Mouse (Mus musculus): ENCODE measurements around the gene Banf2. TPM values are rescaled to one million over a fixed set of nuclear protein-coding genes. Genes with fewer than 3 reads are reported as not detected.
A peak's percentile ranks its signal among the peaks of the same experiment; 100 is the strongest.

Banf2 gene
- polyA plus RNA-seq, 1 experiment from 2014 or later, result not detected

GRCm38 (mm10) chr2:144069663-144070062 is 36.8 kb downstream of the Banf2 start:
- Histone ChIP-seq H3K4me2 (ENCODE audit: low read length) (no peak overlapping the region), H3K27me3 (ENCODE audit: control insufficient read depth, insufficient read depth, low read length) (no peaks in the 10 kb centered on the region), H3K27ac (replicated peaks; ENCODE audit: low read depth, low read length) (no peak overlapping the region), H3K36me3 (ENCODE audit: control insufficient read depth, insufficient read depth, low read length) (no peaks in the 10 kb centered on the region), H3K9ac (replicated peaks; ENCODE audit: low read length) (no peak overlapping the region), H3K9me3 (ENCODE audit: control insufficient read depth, low read length) (no peaks in the 10 kb centered on the region), H3K4me3 (replicated peaks; ENCODE audit: low read depth, low read length) (no peak overlapping the region), H3K4me1 (ENCODE audit: control insufficient read depth, insufficient read depth, low read length) (0 out of 2 replicates have a peak, but pooled peaks cover 4% of the 10 kb centered on the region)
- DNase-seq, result no peak
- no peak for ATAC-seq (ENCODE audit: low FRiP score, low TSS enrichment)
- WGBS, result 97% methylated on average over 4 of the region's 4 CpGs

- WGBS, result 77% methylated on average over 7 of the region's 7 CpGs
- Histone ChIP-seq H3K4me3 (replicated peaks; ENCODE audit: low read depth, low read length) (no peak overlapping the region), H3K9me3 (ENCODE audit: control insufficient read depth, low read length) (no peaks in the 10 kb centered on the region), H3K27ac (replicated peaks; ENCODE audit: low read depth, low read length) (no peak overlapping the region), H3K4me2 (ENCODE audit: low read length) (no peak overlapping the region), H3K27me3 (ENCODE audit: control insufficient read depth, insufficient read depth, low read length) (no peaks in the 10 kb centered on the region), H3K4me1 (ENCODE audit: control insufficient read depth, insufficient read depth, low read length) (0 out of 2 replicates have a peak, but pooled peaks cover 4% of the 10 kb centered on the region), H3K9ac (replicated peaks; ENCODE audit: low read length) (no peak overlapping the region), H3K36me3 (ENCODE audit: control insufficient read depth, insufficient read depth, low read length) (no peaks in the 10 kb centered on the region)
- DNase-seq, result no peak
- ATAC-seq (ENCODE audit: low FRiP score, low TSS enrichment), result no peak
Measured at GRCm38 (mm10) chr2:144070479-144070878, 37.6 kb downstream of the Banf2 start.

GRCm38 (mm10) chr2:144072642-144073041 is 39.8 kb downstream of the Banf2 start:
- peak; percentile 12 for DNase-seq
- no peak overlapping the region for H3K27ac ChIP-seq (replicated peaks; ENCODE audit: low read depth, low read length)
- no peaks in the 10 kb centered on the region for H3K27me3 ChIP-seq (ENCODE audit: control insufficient read depth, insufficient read depth, low read length)
- ATAC-seq (ENCODE audit: low FRiP score, low TSS enrichment), result no peak
- H3K9ac ChIP-seq (replicated peaks; ENCODE audit: low read length), result no peak overlapping the region
- WGBS, result 32% methylated on average over 7 of the region's 7 CpGs
- H3K4me1 ChIP-seq (ENCODE audit: control insufficient read depth, insufficient read depth, low read length), result 0 out of 2 replicates have a peak, but pooled peaks cover 4% of the 10 kb centered on the region
- no peaks in the 10 kb centered on the region for H3K36me3 ChIP-seq (ENCODE audit: control insufficient read depth, insufficient read depth, low read length)
- H3K4me2 ChIP-seq (ENCODE audit: low read length), result no peak overlapping the region
- no peaks in the 10 kb centered on the region for H3K9me3 ChIP-seq (ENCODE audit: control insufficient read depth, low read length)
- no peak overlapping the region for H3K4me3 ChIP-seq (replicated peaks; ENCODE audit: low read depth, low read length)

GRCm38 (mm10) chr2:144074059-144074458 is 41.2 kb downstream of the Banf2 start:
- no peaks in the 10 kb centered on the region for H3K9me3 ChIP-seq (ENCODE audit: control insufficient read depth, low read length)
- H3K27ac ChIP-seq (replicated peaks; ENCODE audit: low read depth, low read length), result no peak overlapping the region
- WGBS, result 95% methylated on average over 5 of the region's 5 CpGs
- H3K27me3 ChIP-seq (ENCODE audit: control insufficient read depth, insufficient read depth, low read length), result no peaks in the 10 kb centered on the region
- H3K9ac ChIP-seq (replicated peaks; ENCODE audit: low read length), result no peak overlapping the region
- H3K4me3 ChIP-seq (replicated peaks; ENCODE audit: low read depth, low read length), result no peak overlapping the region
- ATAC-seq (ENCODE audit: low FRiP score, low TSS enrichment) (no peak), DNase-seq (no peak)
- 0 out of 2 replicates have a peak, but pooled peaks cover 4% of the 10 kb centered on the region for H3K4me1 ChIP-seq (ENCODE audit: control insufficient read depth, insufficient read depth, low read length)
- H3K4me2 ChIP-seq (ENCODE audit: low read length), result no peak overlapping the region
- no peaks in the 10 kb centered on the region for H3K36me3 ChIP-seq (ENCODE audit: control insufficient read depth, insufficient read depth, low read length)

GRCm38 (mm10) chr2:144076625-144077024 is 43.8 kb downstream of the Banf2 start:
- Histone ChIP-seq H3K27ac (replicated peaks; ENCODE audit: low read depth, low read length) (no peak overlapping the region), H3K27me3 (ENCODE audit: control insufficient read depth, insufficient read depth, low read length) (no peaks in the 10 kb centered on the region), H3K36me3 (ENCODE audit: control insufficient read depth, insufficient read depth, low read length) (no peaks in the 10 kb centered on the region), H3K4me2 (ENCODE audit: low read length) (no peak overlapping the region), H3K9ac (replicated peaks; ENCODE audit: low read length) (no peak overlapping the region), H3K9me3 (ENCODE audit: control insufficient read depth, low read length) (no peaks in the 10 kb centered on the region), H3K4me3 (replicated peaks; ENCODE audit: low read depth, low read length) (no peak overlapping the region), H3K4me1 (ENCODE audit: control insufficient read depth, insufficient read depth, low read length) (0 out of 2 replicates have a peak, but pooled peaks cover 4% of the 10 kb centered on the region)
- ATAC-seq (ENCODE audit: low FRiP score, low TSS enrichment) (no peak), DNase-seq (no peak)
- WGBS, result 88% methylated on average over 2 of the region's 2 CpGs

- H3K4me2 ChIP-seq (ENCODE audit: low read length), result no peak overlapping the region
- H3K9me3 ChIP-seq (ENCODE audit: control insufficient read depth, low read length), result no peaks in the 10 kb centered on the region
- no peaks in the 10 kb centered on the region for H3K36me3 ChIP-seq (ENCODE audit: control insufficient read depth, insufficient read depth, low read length)
- no peak for ATAC-seq (ENCODE audit: low FRiP score, low TSS enrichment)
- no peak for DNase-seq
- H3K27me3 ChIP-seq (ENCODE audit: control insufficient read depth, insufficient read depth, low read length), result no peaks in the 10 kb centered on the region
- H3K9ac ChIP-seq (replicated peaks; ENCODE audit: low read length), result no peak overlapping the region
- no peaks in the 10 kb centered on the region for H3K4me1 ChIP-seq (ENCODE audit: control insufficient read depth, insufficient read depth, low read length)
- no peak overlapping the region for H3K4me3 ChIP-seq (replicated peaks; ENCODE audit: low read depth, low read length)
- WGBS, result 83% methylated on average over 3 of the region's 3 CpGs
- H3K27ac ChIP-seq (replicated peaks; ENCODE audit: low read depth, low read length), result no peak overlapping the region
Measured at GRCm38 (mm10) chr2:144078897-144079296, 46.0 kb downstream of the Banf2 start.

GRCm38 (mm10) chr2:144086183-144086847 is 53.5 kb downstream of the Banf2 start:
- Histone ChIP-seq H3K9ac (replicated peaks; ENCODE audit: low read length) (no peak overlapping the region), H3K4me1 (ENCODE audit: control insufficient read depth, insufficient read depth, low read length) (no peaks in the 10 kb centered on the region), H3K9me3 (ENCODE audit: control insufficient read depth, low read length) (no peaks in the 10 kb centered on the region), H3K36me3 (ENCODE audit: control insufficient read depth, insufficient read depth, low read length) (no peaks in the 10 kb centered on the region), H3K4me2 (ENCODE audit: low read length) (no peak overlapping the region), H3K4me3 (replicated peaks; ENCODE audit: low read depth, low read length) (no peak overlapping the region), H3K27me3 (ENCODE audit: control insufficient read depth, insufficient read depth, low read length) (no peaks in the 10 kb centered on the region), H3K27ac (replicated peaks; ENCODE audit: low read depth, low read length) (no peak overlapping the region)
- DNase-seq (no peak), ATAC-seq (ENCODE audit: low FRiP score, low TSS enrichment) (no peak)
- WGBS, result 25% methylated on average over 18 of the region's 18 CpGs

- Histone ChIP-seq H3K4me1 (ENCODE audit: control insufficient read depth, insufficient read depth, low read length) (no peaks in the 10 kb centered on the region), H3K27me3 (ENCODE audit: control insufficient read depth, insufficient read depth, low read length) (no peaks in the 10 kb centered on the region), H3K36me3 (ENCODE audit: control insufficient read depth, insufficient read depth, low read length) (no peaks in the 10 kb centered on the region), H3K9ac (replicated peaks; ENCODE audit: low read length) (no peak overlapping the region), H3K27ac (replicated peaks; ENCODE audit: low read depth, low read length) (no peak overlapping the region), H3K4me2 (ENCODE audit: low read length) (no peak overlapping the region), H3K4me3 (replicated peaks; ENCODE audit: low read depth, low read length) (no peak overlapping the region), H3K9me3 (ENCODE audit: control insufficient read depth, low read length) (no peaks in the 10 kb centered on the region)
- WGBS, result 67% methylated on average over 9 of the region's 9 CpGs
- no peak for ATAC-seq (ENCODE audit: low FRiP score, low TSS enrichment)
- DNase-seq, result peak; percentile 13
Measured at GRCm38 (mm10) chr2:144087899-144088584, 55.2 kb downstream of the Banf2 start.

GRCm38 (mm10) chr2:144092767-144093166 is 59.9 kb downstream of the Banf2 start:
- no peak for ATAC-seq (ENCODE audit: low FRiP score, low TSS enrichment)
- DNase-seq, result no peak
- WGBS, result 75% methylated on average over 4 of the region's 4 CpGs
- no peaks in the 10 kb centered on the region for H3K27me3 ChIP-seq (ENCODE audit: control insufficient read depth, insufficient read depth, low read length)
- H3K36me3 ChIP-seq (ENCODE audit: control insufficient read depth, insufficient read depth, low read length), result no peaks in the 10 kb centered on the region
- no peaks in the 10 kb centered on the region for H3K4me1 ChIP-seq (ENCODE audit: control insufficient read depth, insufficient read depth, low read length)
- no peak overlapping the region for H3K4me3 ChIP-seq (replicated peaks; ENCODE audit: low read depth, low read length)
- no peak overlapping the region for H3K9ac ChIP-seq (replicated peaks; ENCODE audit: low read length)
- no peak overlapping the region for H3K4me2 ChIP-seq (ENCODE audit: low read length)
- H3K27ac ChIP-seq (replicated peaks; ENCODE audit: low read depth, low read length), result no peak overlapping the region
- no peaks in the 10 kb centered on the region for H3K9me3 ChIP-seq (ENCODE audit: control insufficient read depth, low read length)
